Mouse (Mus musculus): ENCODE data around the gene Uba3.

Gene Uba3

DNA sequence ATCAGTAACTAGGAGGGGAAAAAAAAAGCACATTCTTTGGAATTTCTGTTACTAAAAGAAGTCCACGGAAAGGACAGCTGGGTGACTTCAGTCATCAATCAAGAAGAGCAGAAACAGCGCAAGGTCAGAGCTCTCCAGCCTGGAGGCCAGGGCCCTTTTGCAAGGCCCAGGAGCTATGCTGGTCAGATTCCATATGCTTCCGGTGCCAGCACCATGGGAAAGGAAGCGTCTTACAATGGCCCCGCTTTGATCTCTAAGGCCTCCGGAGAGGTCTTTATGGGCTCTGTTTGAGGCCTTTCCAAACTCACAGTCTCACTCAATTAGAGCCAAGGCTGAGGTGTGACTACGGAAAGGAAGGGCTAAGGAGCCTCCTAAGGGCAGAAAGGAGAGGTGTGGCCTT lies 61.1 kb downstream of the Uba3 start:
- TF ChIP-seq POU5F1 (IDR thresholded peaks at IDR 0.05; ENCODE audit: borderline replicate concordance, low read length) (no peak), CTCF (conservative IDR thresholded peaks at IDR 0.05; ENCODE audit: low read length) (no peak), NANOG (IDR thresholded peaks at IDR 0.05; ENCODE audit: borderline replicate concordance, low read length) (no peak)
- Histone ChIP-seq H3K4me3 (replicated peaks; ENCODE audit: low read length) (no peak overlapping the region), H3K36me3 (ENCODE audit: insufficient read depth, low read length) (peaks cover 4% of the 10 kb centered on the region; the same call in 1 of the 2 replicates), H3K4me1 (replicated peaks; ENCODE audit: low read depth, low read length) (peaks cover 51% of the 10 kb centered on the region), H3K9me3 (ENCODE audit: low read length) (no peaks in the 10 kb centered on the region), H3K27me3 (ENCODE audit: insufficient read depth, low read length) (peaks cover 7% of the 10 kb centered on the region; the same call in 1 of the 2 replicates)

DNA sequence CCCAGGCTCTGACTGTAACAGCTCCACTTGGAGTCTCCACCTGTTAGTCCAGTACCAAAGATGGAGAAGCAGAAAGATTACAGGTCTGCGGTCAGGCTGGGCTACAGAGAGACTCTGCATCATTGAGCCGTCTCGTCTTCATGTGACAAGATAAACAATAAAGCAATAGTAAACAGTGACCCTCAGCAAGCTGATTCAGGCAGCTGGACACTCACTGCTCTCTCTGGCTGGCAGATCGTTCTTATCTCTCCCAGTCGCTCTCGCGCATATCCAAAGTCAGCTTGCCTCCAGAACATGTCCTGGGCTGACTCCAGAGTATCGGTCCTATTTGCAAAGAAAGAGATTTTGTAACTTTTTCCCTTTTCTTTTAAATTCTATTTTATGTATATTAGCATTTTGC lies 62.8 kb downstream of the Uba3 start:
- Histone ChIP-seq H3K36me3 (ENCODE audit: insufficient read depth, low read length) (peaks cover 4% of the 10 kb centered on the region; the same call in 1 of the 2 replicates), H3K4me1 (replicated peaks; ENCODE audit: low read depth, low read length) (peaks cover 40% of the 10 kb centered on the region), H3K27me3 (ENCODE audit: insufficient read depth, low read length) (peaks cover 5% of the 10 kb centered on the region; the same call in 1 of the 2 replicates), H3K4me3 (replicated peaks; ENCODE audit: low read length) (no peak overlapping the region), H3K9me3 (ENCODE audit: low read length) (no peaks in the 10 kb centered on the region)
- TF ChIP-seq POU5F1 (IDR thresholded peaks at IDR 0.05; ENCODE audit: borderline replicate concordance, low read length) (no peak), CTCF (conservative IDR thresholded peaks at IDR 0.05; ENCODE audit: low read length) (no peak), NANOG (IDR thresholded peaks at IDR 0.05; ENCODE audit: borderline replicate concordance, low read length) (no peak)

DNA sequence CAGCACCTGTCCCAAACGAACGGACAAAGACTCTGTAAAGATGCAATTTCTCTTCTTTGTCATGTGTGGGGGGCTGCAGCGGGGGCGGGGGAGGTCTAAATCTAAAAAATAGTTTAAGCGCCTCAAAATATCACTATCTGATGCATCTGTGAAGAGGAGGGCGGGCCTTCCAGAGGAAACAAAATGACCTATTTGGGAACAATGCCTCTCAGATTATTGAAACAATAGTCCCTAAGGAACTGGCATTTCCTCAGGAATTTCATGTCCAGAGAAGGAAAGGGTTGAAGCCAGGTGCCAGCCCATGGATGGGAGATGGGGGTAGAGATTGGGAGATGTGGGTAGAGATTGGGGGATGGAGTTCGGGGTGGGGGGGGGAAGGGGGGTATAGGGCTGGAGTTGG lies 63.6 kb downstream of the Uba3 start:
- H3K27me3 ChIP-seq (ENCODE audit: insufficient read depth, low read length) = peaks cover under 1% of the 10 kb centered on the region; the same call in 1 of the 2 replicates

More for the DNA sequence above, 63.6 kb downstream of the Uba3 start:
- no peaks in the 10 kb centered on the region for H3K9me3 ChIP-seq (ENCODE audit: low read length)
- peaks cover 4% of the 10 kb centered on the region; the same call in 1 of the 2 replicates for H3K36me3 ChIP-seq (ENCODE audit: insufficient read depth, low read length)
- no peak overlapping the region for H3K4me3 ChIP-seq (replicated peaks; ENCODE audit: low read length)
- peaks cover 33% of the 10 kb centered on the region for H3K4me1 ChIP-seq (replicated peaks; ENCODE audit: low read depth, low read length)
- TF ChIP-seq POU5F1 (IDR thresholded peaks at IDR 0.05; ENCODE audit: borderline replicate concordance, low read length) = no peak
- no peak for TF ChIP-seq NANOG (IDR thresholded peaks at IDR 0.05; ENCODE audit: borderline replicate concordance, low read length)
- TF ChIP-seq CTCF (conservative IDR thresholded peaks at IDR 0.05; ENCODE audit: low read length) = no peak

All from E14TG2a.4 (cell line).